Mouse (Mus musculus) limb, embryonic 15.5 days (tissue): ENCODE measurements around the gene Kifc1. TPM values are rescaled to one million over a fixed set of nuclear protein-coding genes. Genes with fewer than 3 reads are reported as not detected.
A peak's percentile ranks its signal among the peaks of the same experiment; 100 is the strongest.

Experiments used
- ATAC-seq: fragments of 200-750 bp; cut with Nextera tagmentation; 2 replicates; pipeline ENCODE4 v1.8.0; 2017; ENCODE audit warnings: low read depth, moderate TSS enrichment; ENCODE audit not compliant: insufficient number of reproducible peaks, low FRiP score, low TSS enrichment
- H3K27ac ChIP-seq: fragments of 300-500 bp; sonication (generic); 2 replicates; pipeline ENCODE4 v1.5.1; 2015; ENCODE audit warnings: moderate library complexity, mild to moderate bottlenecking, inconsistent platforms
- H3K27me3 ChIP-seq: fragments of 300-500 bp; sonication (generic); 2 replicates; pipeline ENCODE4 v1.6.1; 2015; ENCODE audit warnings: inconsistent platforms
- H3K36me3 ChIP-seq: fragments of 300-500 bp; sonication (generic); 2 replicates; pipeline ENCODE4 v1.6.1; 2015; ENCODE audit warnings: inconsistent platforms
- H3K4me1 ChIP-seq: fragments of 300-500 bp; sonication (generic); 2 replicates; pipeline ENCODE4 v1.6.1; 2015; ENCODE audit warnings: inconsistent platforms
- H3K4me2 ChIP-seq: fragments of 300-500 bp; sonication (generic); 2 replicates; pipeline ENCODE4 v1.6.1; 2015; ENCODE audit warnings: mild to moderate bottlenecking, inconsistent platforms
- H3K4me3 ChIP-seq: fragments of 300-500 bp; sonication (generic); 2 replicates; pipeline ENCODE4 v1.5.1; 2015; ENCODE audit warnings: mild to moderate bottlenecking, inconsistent platforms
- H3K9ac ChIP-seq: fragments of 300-500 bp; sonication (generic); 2 replicates; pipeline ENCODE4 v1.6.1; 2015; ENCODE audit warnings: inconsistent platforms
- H3K9me3 ChIP-seq: fragments of 300-500 bp; sonication (generic); 2 replicates; pipeline ENCODE4 v1.6.1; 2016; ENCODE audit warnings: inconsistent platforms
- WGBS: fragments of 180-500 bp; shearing (Covaris S2); methylation state at CpG from one replicate; pipeline ENCODE4 v1.1.7; 2015; 5-methylcytosine and 5-hydroxymethylcytosine counted together
- microRNA-seq: library from miRNA; unstranded; fragments of <30 nt; microRNA quantifications from one replicate; pipeline ENCODE4, GENCODE M21; 2016
- polyA plus RNA-seq: library from polyadenylated mRNA; unstranded; fragments of >200 nt; fragmentation: Nextera tagmentation; extraction: Ambion mirVana; gene quantifications from 2 replicates; pipeline ENCODE4 v1.2.1, GENCODE M21; 2015

Gene Kifc1
- polyA plus RNA-seq, 1 experiment from 2014 or later, result 7.7 TPM

DNA sequence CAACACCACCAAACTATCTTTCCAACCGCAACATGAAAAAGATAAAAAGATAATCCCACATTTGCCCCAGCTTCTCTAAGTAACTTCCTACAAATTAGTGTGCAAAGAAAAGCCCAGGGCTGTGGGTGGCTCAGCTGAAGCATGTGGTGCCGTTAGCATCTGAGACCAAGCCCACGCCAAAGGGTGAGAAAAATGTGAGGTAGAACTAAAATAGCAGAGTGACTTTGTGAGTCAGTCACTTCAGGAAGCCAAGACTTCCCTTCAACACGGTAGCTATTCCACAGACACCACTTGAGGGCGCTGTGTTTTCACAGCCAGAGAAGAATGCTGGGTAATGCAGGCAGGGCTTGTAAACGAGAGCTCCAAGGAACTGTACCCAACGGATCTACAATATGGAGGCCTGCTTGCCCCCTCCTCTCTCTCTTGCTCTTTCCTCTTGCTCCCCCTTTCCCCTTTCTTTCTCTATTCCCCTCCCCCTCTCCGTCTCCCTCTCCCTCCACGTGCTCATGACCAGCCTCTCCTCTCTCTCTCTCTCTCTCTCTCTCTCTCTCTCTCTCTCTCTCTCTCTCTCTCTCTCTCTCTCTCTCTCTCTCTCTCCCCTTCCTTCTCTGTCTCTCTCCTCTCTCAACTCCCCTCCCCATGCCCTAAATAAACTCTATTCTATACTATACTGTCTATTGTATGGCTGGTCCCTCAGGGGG lies 25.0 kb downstream of the Kifc1 start:
- ATAC-seq, result no peak
- H3K4me3 ChIP-seq, result no peak overlapping the region
- no peaks in the 10 kb centered on the region for H3K9me3 ChIP-seq
- no peak overlapping the region for H3K27ac ChIP-seq
- H3K36me3 ChIP-seq, result no peaks in the 10 kb centered on the region
- H3K9ac ChIP-seq, result no peak overlapping the region
- H3K4me2 ChIP-seq, result no peak overlapping the region
- 34% methylated on average over 7 of the region's 9 CpGs for WGBS
- no peaks in the 10 kb centered on the region for H3K4me1 ChIP-seq
- no peaks in the 10 kb centered on the region for H3K27me3 ChIP-seq

DNA sequence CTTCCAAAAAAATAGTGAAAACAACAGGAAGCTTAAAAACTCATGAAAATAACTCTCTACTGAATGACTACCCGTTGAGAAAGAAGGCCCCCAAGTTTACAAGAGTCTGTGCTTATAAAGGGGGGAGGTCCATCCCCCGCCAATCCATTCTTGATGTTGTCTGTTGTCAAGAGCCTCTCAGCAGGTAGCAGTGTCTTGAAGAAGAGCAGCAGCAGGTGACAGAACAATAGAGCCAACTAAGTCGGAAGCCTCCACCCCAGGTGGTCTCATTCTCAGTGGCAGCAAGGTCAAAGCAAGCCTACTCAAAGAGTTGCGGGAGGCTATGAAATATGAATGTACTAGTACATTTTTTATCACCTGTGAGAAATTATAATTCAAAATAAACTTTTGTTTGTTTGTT lies 32.6 kb downstream of the Kifc1 start:
- Histone ChIP-seq H3K27me3 (no peaks in the 10 kb centered on the region), H3K9ac (no peak overlapping the region), H3K4me1 (no peaks in the 10 kb centered on the region), H3K36me3 (no peaks in the 10 kb centered on the region), H3K27ac (no peak overlapping the region), H3K9me3 (no peaks in the 10 kb centered on the region), H3K4me3 (no peak overlapping the region), H3K4me2 (no peak overlapping the region)
- WGBS, result 81% methylated on average over 4 of the region's 4 CpGs
- ATAC-seq, result no peak

DNA sequence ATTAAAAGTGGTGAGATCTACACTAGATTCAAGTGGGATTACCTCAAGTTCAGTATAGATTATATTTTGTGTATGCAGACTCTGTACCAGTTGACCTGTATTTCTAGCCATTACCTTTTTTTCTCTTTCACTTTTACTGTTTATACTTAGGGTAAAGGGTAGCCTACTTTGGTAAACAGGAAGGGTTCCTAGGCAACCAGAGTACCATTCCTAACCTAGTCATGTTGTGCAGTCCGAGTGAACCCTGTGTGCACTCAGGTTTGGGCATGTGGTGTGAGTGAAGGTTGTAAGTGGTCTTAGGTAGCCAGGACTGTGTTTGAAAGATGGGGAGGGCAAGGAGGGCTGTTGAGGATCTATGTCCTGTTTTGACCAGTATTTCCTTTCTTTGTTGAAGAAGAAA lies 39.1 kb downstream of the Kifc1 start:
- Histone ChIP-seq H3K4me2 (no peak overlapping the region), H3K36me3 (peaks cover 22% of the 10 kb centered on the region), H3K4me1 (no peaks in the 10 kb centered on the region), H3K9me3 (no peaks in the 10 kb centered on the region), H3K27me3 (no peaks in the 10 kb centered on the region), H3K9ac (no peak overlapping the region), H3K4me3 (no peak overlapping the region), H3K27ac (no peak overlapping the region)
- ATAC-seq, result no peak
- 58% methylated on average over 1 of the region's 1 CpGs for WGBS

DNA sequence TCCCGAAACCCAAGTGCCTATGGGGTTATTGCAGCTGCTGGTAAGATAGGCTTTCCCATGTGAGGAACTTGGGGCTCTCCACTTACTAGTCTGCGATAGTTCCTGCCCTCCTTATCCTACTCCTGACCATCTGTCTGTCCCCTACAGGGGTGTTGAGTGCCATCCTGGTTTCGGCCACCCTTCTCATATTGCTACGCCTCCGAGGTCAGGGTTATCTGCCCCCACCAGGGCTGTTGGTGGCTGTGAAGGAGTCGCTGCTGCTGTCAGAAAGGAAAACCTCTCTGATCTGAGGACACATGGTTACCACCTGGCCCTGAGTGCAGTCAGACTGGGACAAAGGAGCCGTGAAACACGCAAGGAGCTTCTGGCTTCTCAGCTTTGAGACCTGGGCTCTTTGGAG lies 42.3 kb downstream of the Kifc1 start:
- Histone ChIP-seq H3K36me3 (peaks cover 22% of the 10 kb centered on the region), H3K27ac (no peak overlapping the region), H3K9me3 (no peaks in the 10 kb centered on the region), H3K4me3 (no peak overlapping the region), H3K27me3 (no peaks in the 10 kb centered on the region), H3K4me2 (no peak overlapping the region), H3K4me1 (peaks cover 12% of the 10 kb centered on the region), H3K9ac (no peak overlapping the region)
- WGBS, result 62% methylated on average over 8 of the region's 8 CpGs
- ATAC-seq, result no peak

DNA sequence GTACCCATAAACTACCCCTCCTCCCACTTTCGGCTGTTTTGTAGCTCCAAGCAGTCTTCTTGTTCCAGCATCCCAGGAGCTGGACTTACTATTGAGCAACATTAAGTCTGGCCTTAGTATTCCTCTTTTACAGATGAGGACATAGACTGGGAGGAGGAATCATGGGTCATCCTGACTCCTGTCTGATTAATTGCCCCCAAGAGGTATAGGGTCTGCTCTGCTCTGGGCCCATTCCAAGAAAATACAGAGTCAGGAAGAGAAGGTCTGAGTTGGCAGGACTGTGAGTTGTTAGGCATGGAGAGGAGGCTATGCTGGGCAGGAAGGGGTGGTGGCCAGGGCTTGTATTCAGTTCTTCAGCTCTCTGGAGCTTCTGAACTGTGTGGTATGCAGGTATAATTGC lies 46.3 kb downstream of the Kifc1 start:
- Histone ChIP-seq H3K27ac (no peak overlapping the region), H3K4me2 (no peak overlapping the region; the same call in 1 of the 2 replicates), H3K4me3 (no peak overlapping the region), H3K4me1 (peaks cover 12% of the 10 kb centered on the region), H3K9me3 (no peaks in the 10 kb centered on the region), H3K27me3 (no peaks in the 10 kb centered on the region), H3K36me3 (peaks cover 25% of the 10 kb centered on the region), H3K9ac (peak overlapping the region; percentile 2; the same call in 1 of the 2 replicates)
- ATAC-seq, result no peak
- 63% methylated on average over 1 of the region's 1 CpGs for WGBS

DNA sequence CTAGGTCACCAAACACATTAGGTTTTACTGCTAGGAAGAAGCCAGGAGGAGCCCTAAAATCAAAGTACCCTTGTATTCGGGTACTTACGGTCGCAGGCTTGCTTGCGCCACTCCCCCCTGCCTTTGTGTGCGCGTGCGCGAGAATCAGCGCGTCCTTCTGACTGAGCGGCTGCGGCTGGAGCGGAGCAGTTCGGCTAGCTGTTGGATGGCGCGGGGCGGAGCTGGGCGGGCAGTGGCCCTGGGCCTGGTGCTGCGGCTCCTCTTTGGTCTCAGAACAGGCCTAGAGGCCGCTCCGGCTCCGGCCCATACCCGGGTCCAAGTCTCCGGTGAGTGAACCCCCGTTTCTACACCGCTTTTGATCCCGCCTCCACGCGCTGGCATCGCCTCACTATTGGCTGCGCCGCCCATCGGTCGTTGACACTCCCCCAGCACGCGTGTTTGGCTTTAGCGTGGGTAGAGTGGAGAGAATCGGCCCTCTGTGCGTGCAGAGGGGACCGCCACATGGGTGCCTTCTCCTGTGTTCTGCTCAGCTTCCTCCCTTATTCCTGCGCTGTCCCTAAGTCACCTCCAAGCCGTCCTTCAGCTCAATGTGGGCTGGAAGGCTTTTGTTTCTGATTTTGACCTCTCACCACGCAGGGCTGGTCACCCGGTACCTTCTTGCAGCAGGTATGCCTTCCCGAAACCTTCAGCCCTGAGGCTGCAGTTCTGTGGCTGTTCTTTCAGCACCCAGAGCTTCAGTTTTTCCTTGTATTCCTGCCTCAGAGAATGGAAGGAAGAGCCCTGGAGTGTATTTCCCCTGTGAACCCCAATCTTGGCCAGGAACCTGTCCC lies 47.3 kb downstream of the Kifc1 start, which contains the start of gene Cd320:
TSS of gene Cd320 (plus strand) at position 126 of the 830 bp plus-strand sequence.
- peaks cover 12% of the 10 kb centered on the region for H3K4me1 ChIP-seq
- ATAC-seq, result peak; percentile 90
- no peaks in the 10 kb centered on the region for H3K9me3 ChIP-seq
- peak within 1 kb of the TSS; percentile 99 for H3K4me3 ChIP-seq
- peak within 1 kb of the TSS; percentile 41 for H3K9ac ChIP-seq
- under 1% methylated on average over 45 of the region's 45 CpGs for WGBS
- peak within 1 kb of the TSS; percentile 80 for H3K27ac ChIP-seq
- H3K27me3 ChIP-seq, result no peaks in the 10 kb centered on the region
- peaks cover 29% of the 10 kb centered on the region for H3K36me3 ChIP-seq
- peak within 1 kb of the TSS; percentile 73 for H3K4me2 ChIP-seq

DNA sequence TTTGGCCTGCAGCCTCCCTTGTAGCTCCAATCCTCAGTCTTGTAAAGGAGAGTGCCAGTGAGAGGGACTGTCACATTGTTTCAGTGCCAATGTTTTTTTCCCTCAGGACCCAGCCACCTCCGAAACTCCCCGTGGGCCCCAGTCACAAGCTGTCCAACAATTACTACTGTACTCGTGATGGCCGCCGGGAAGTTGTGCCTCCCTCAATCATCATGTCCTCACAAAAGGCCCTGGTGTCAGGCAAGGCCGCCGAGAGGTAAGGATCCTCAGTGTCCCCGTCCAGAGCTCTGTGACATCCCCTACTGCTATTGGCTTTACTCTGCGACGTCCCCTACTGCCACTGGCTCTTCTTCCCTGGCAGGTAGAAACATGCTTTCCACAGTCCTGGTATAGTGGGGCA lies 60.9 kb downstream of the Kifc1 start:
- H3K27ac ChIP-seq, result no peak overlapping the region
- peaks cover 19% of the 10 kb centered on the region for H3K4me1 ChIP-seq
- H3K36me3 ChIP-seq, result peaks cover 65% of the 10 kb centered on the region
- no peak overlapping the region for H3K4me3 ChIP-seq
- H3K9me3 ChIP-seq, result no peaks in the 10 kb centered on the region
- no peak for ATAC-seq
- no peak overlapping the region for H3K4me2 ChIP-seq
- 92% methylated on average over 10 of the region's 10 CpGs for WGBS
- H3K27me3 ChIP-seq, result no peaks in the 10 kb centered on the region
- no peak overlapping the region for H3K9ac ChIP-seq

DNA sequence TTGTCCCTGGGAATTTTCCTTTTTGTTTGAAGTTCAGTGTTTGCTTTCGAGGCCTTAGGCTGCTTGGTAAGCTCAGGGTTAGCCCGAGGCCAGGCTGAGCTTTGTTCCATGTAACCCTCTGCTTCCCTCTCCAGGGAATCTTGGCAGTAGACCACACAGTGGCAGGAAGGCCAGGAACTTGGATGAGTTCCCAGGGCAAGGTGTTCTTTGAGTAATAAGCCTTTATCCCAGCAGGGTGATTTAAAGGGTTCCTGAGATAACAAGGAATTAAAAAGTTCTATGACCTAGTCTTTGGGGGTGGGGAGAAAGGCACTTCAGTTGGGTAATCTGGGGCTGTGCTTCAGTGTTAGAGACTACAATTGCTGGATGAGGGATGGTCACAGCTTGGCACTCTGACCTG lies 61.6 kb downstream of the Kifc1 start:
- no peak overlapping the region for H3K27ac ChIP-seq
- 61% methylated on average over 2 of the region's 2 CpGs for WGBS
- H3K27me3 ChIP-seq, result no peaks in the 10 kb centered on the region
- no peak overlapping the region for H3K9ac ChIP-seq
- peaks cover 19% of the 10 kb centered on the region for H3K4me1 ChIP-seq
- H3K4me3 ChIP-seq, result no peak overlapping the region
- no peak overlapping the region for H3K4me2 ChIP-seq
- peaks cover 58% of the 10 kb centered on the region for H3K36me3 ChIP-seq
- no peaks in the 10 kb centered on the region for H3K9me3 ChIP-seq
- ATAC-seq, result no peak

DNA sequence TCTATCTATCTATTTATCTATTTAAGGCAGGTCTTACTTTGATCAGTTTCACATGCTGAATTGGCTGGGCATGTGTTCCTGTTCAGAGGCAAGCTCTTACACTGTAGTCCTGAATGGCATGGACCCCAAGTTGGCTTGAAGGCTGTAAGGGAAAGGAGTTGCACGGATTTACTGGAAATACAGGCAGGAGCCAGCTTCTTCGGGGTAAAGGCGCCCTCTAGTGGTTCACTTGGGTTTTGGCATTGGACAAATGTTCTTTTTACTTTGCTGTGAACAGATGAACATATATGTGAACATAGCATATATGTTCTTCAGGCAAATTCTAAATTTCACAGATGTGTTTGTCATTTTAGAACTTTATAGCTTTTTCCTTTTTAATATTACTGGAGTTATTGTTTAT lies 63.6 kb downstream of the Kifc1 start:
- Histone ChIP-seq H3K4me1 (peaks cover 36% of the 10 kb centered on the region), H3K27me3 (no peaks in the 10 kb centered on the region), H3K36me3 (peaks cover 56% of the 10 kb centered on the region), H3K4me3 (no peak overlapping the region), H3K27ac (no peak overlapping the region), H3K9me3 (no peaks in the 10 kb centered on the region), H3K4me2 (no peak overlapping the region), H3K9ac (no peak overlapping the region)
- ATAC-seq, result no peak
- WGBS, result 0% methylated on average over 3 of the region's 3 CpGs

Small RNA genes lying within 50 kb of the gene (microRNA-seq; reads per million reads assigned to microRNA genes)
- gene Gm27740, result not detected

Other genes with a start within 250 kb of the Kifc1 start
- gene Hnrnpm, start 203.8 kb downstream of the Kifc1 start, polyA plus RNA-seq, result 274 and 281 TPM in 2 replicates
- gene March2, start 172.0 kb downstream of the Kifc1 start, polyA plus RNA-seq, result 62.6 and 65.6 TPM in 2 replicates
- 257 and 267 TPM in 2 replicates for gene Rab11b, start 130.1 kb downstream of the Kifc1 start, polyA plus RNA-seq
- 53.1 and 62.9 TPM in 2 replicates for gene Angptl4, start 108.8 kb downstream of the Kifc1 start, polyA plus RNA-seq
- gene Kank3, start 80.1 kb downstream of the Kifc1 start, polyA plus RNA-seq, result 29.4 and 32.3 TPM in 2 replicates
- gene Rps28, start 66.1 kb downstream of the Kifc1 start, polyA plus RNA-seq, result 716 and 1,053 TPM in 2 replicates
- gene Ndufa7, start 66.1 kb downstream of the Kifc1 start, polyA plus RNA-seq, result 404 and 428 TPM in 2 replicates
- 53.1 and 54.8 TPM in 2 replicates for gene Cd320, start 47.6 kb downstream of the Kifc1 start, polyA plus RNA-seq
- not detected in 2 replicates for gene Gm7029, start 16.8 kb downstream of the Kifc1 start, polyA plus RNA-seq
- gene Platr17, start 14.5 kb upstream of the Kifc1 start, polyA plus RNA-seq, result 0.19 and 0.30 TPM in 2 replicates
- 47.2 and 55.7 TPM in 2 replicates for gene Daxx, start 18.8 kb upstream of the Kifc1 start, polyA plus RNA-seq
- 42.1 and 46.3 TPM in 2 replicates for gene Tapbp, start 25.2 kb upstream of the Kifc1 start, polyA plus RNA-seq
- gene Zbtb22, start 25.2 kb upstream of the Kifc1 start, polyA plus RNA-seq, result 14.0 and 15.5 TPM in 2 replicates
- gene Rgl2, start 38.9 kb upstream of the Kifc1 start, polyA plus RNA-seq, result 51.8 and 58.5 TPM in 2 replicates
- 132 and 139 TPM in 2 replicates for gene Pfdn6, start 49.7 kb upstream of the Kifc1 start, polyA plus RNA-seq
- 31.4 and 36.0 TPM in 2 replicates for gene Wdr46, start 50.0 kb upstream of the Kifc1 start, polyA plus RNA-seq
- gene B3galt4, start 60.8 kb upstream of the Kifc1 start, polyA plus RNA-seq, result 5.9 and 8.3 TPM in 2 replicates
- 46.5 and 50.4 TPM in 2 replicates for gene Vps52, start 65.2 kb upstream of the Kifc1 start, polyA plus RNA-seq
- 1,572 and 1,837 TPM in 2 replicates for gene Rps18, start 65.3 kb upstream of the Kifc1 start, polyA plus RNA-seq
- gene H2-K1, start 109.7 kb upstream of the Kifc1 start, polyA plus RNA-seq, result 25.5 and 31.3 TPM in 2 replicates
- 18.1 and 18.9 TPM in 2 replicates for gene Ring1, start 134.0 kb upstream of the Kifc1 start, polyA plus RNA-seq
- gene H2-Ke6, start 137.4 kb upstream of the Kifc1 start, polyA plus RNA-seq, result 45.0 and 50.3 TPM in 2 replicates
- gene Slc39a7, start 141.0 kb upstream of the Kifc1 start, polyA plus RNA-seq, result 258 and 259 TPM in 2 replicates
- gene Rxrb, start 141.2 kb upstream of the Kifc1 start, polyA plus RNA-seq, result 44.4 and 52.5 TPM in 2 replicates
- 94.4 and 96.5 TPM in 2 replicates for gene Col11a2, start 148.8 kb upstream of the Kifc1 start, polyA plus RNA-seq
- 0.61 and 0.79 TPM in 2 replicates for gene H2-Oa, start 201.7 kb upstream of the Kifc1 start, polyA plus RNA-seq
- gene H2-DMa, start 228.9 kb upstream of the Kifc1 start, polyA plus RNA-seq, result 13.4 and 15.2 TPM in 2 replicates
- gene Brd2, start 232.0 kb upstream of the Kifc1 start, polyA plus RNA-seq, result 104 and 112 TPM in 2 replicates